Comparison of ENCODE assay signal across 9 mouse cellular contexts in the genomic region with DNA sequence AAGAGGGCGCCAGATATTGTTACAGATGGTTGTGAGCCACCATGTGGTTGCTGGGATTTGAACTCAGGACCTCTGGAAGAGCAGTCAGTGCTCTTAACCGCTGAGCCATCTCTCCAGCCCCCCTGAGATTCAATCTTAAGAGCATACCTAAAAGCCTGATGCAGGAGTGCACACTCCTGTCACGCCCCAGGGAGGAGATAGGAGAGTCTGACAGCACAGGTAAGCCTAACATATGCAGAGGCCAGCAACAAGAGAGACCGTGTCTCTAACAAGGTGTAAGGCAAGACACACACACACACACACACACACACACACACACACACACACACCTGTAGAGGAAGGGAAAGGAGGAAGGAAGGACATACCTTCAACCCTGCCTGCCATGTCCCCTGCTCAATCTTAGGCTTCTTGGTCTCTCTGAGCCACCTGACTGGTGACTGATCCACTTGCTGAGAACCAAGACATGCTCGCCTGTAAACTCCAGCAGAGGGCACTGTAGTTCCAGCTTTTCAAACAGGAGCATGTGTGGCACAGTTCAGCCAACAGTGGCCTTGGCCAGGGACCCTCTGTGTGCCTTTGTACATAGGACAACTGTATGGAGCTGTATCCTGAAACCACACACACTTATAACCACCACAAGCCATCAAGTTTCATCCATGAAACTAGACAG. TPM values are rescaled to one million over a fixed set of nuclear protein-coding genes. Genes with fewer than 3 reads are reported as not detected.
DNase-seq lines count a peak whose midpoint lies in the region; ATAC-seq and TF ChIP-seq lines count a peak whose summit lies in the region.
"Had no signal": no experiment of that assay in that cellular context is flagged by ENCODE, and none has a peak within 500 bp of the region (broad histone marks: within the 10 kb centered on the region; RNA-seq: fewer than 3 reads in every experiment).

No protein-coding gene starts in this region.

- ATAC-seq in heart, embryonic 16.5 days (replicated peaks; ENCODE audit: extremely low read depth, insufficient read depth, low FRiP score): peak; percentile 81
- ATAC-seq in liver, embryonic 14.5 days (ENCODE audit: insufficient read depth): peak; percentile 78
- peak; percentile 88 for ATAC-seq in neural tube, embryonic 13.5 days (ENCODE audit: low read depth)

- H3K36me3 ChIP-seq in CH12.LX (replicated peaks in 1 of 2; ENCODE audit: control insufficient read depth in 1 of 2, insufficient read depth in 1 of 2, low read length in 1 of 2): no peaks in the 10 kb centered on the region
- H3K36me3 ChIP-seq in heart, embryonic 16.5 days (ENCODE audit: control insufficient read depth, insufficient read depth): no peaks in the 10 kb centered on the region
- H3K36me3 ChIP-seq in liver, embryonic 14.5 days (replicated peaks; ENCODE audit: control insufficient read depth, insufficient read depth, low read depth): no peaks in the 10 kb centered on the region
- no peaks in the 10 kb centered on the region for H3K36me3 ChIP-seq in neural tube, embryonic 13.5 days

- TF ChIP-seq CTCF in CH12.LX (conservative IDR thresholded peaks at IDR 0.05 in 1 of 2, IDR thresholded peaks at IDR 0.05 in 1 of 2; ENCODE audit: low read depth in 2 of 2, low read length in 2 of 2): peak; percentile 77 to 98
- peak; percentile 70; the same call in 1 of the 2 replicates for TF ChIP-seq CTCF in embryonic fibroblast, embryonic 13.5 days (IDR thresholded peaks at IDR 0.05; ENCODE audit: borderline replicate concordance, insufficient read depth, low read length)
- peak; percentile 95 for TF ChIP-seq CTCF in liver, embryonic 14.5 days (IDR thresholded peaks at IDR 0.05; ENCODE audit: low read depth)

- dilution Hi-C loops in CH12.LX (cut with MboI; ENCODE audit: extremely low pct_ligation_motif_present, extremely low pct_unique_long_range_greater_than_20kb, low sequenced_read_pairs): no loop called here

- no peaks in the 10 kb centered on the region for H3K9me3 ChIP-seq in CH12.LX (replicated peaks; ENCODE audit: low read length)
- no peaks in the 10 kb centered on the region for H3K9me3 ChIP-seq in heart, embryonic 16.5 days (replicated peaks; ENCODE audit: control insufficient read depth, low read length)
- no peaks in the 10 kb centered on the region for H3K9me3 ChIP-seq in liver, embryonic 14.5 days (ENCODE audit: control insufficient read depth, low read length)
- H3K9me3 ChIP-seq in neural tube, embryonic 13.5 days: no peaks in the 10 kb centered on the region

- TF ChIP-seq RAD21 in CH12.LX (IDR thresholded peaks at IDR 0.05; ENCODE audit: low read depth, low read length): no peak; the same call in none of the 2 replicates

- peaks cover 55% of the 10 kb centered on the region for H3K27me3 ChIP-seq in CH12.LX (replicated peaks)
- no peaks in the 10 kb centered on the region for H3K27me3 ChIP-seq in heart, embryonic 16.5 days (ENCODE audit: control insufficient read depth, insufficient read depth, low read length)
- no peaks in the 10 kb centered on the region for H3K27me3 ChIP-seq in liver, embryonic 14.5 days (ENCODE audit: control insufficient read depth, insufficient read depth, low read length)
- no peaks in the 10 kb centered on the region for H3K27me3 ChIP-seq in neural tube, embryonic 13.5 days

- no peaks in the 10 kb centered on the region for H3K4me1 ChIP-seq in CH12.LX (ENCODE audit: control insufficient read depth in 1 of 2, insufficient read depth in 2 of 2)
- H3K4me1 ChIP-seq in embryonic fibroblast, embryonic 13.5 days (ENCODE audit: control insufficient read depth, insufficient read depth, low read length): no peaks in the 10 kb centered on the region
- peaks cover 10% of the 10 kb centered on the region for H3K4me1 ChIP-seq in heart, embryonic 16.5 days (ENCODE audit: control insufficient read depth, insufficient read depth, low read length)
- H3K4me1 ChIP-seq in liver, embryonic 14.5 days (replicated peaks; ENCODE audit: control insufficient read depth in 2 of 2, insufficient read depth in 2 of 2, low read length in 1 of 2): 0 out of 4 replicates have a peak, but pooled peaks cover 0 to 2% of the 10 kb centered on the region in 2 experiments
- no peaks in the 10 kb centered on the region for H3K4me1 ChIP-seq in neural tube, embryonic 13.5 days (replicated peaks)

- no peak for TF ChIP-seq EP300 in CH12.LX (IDR thresholded peaks at IDR 0.05; ENCODE audit: low read length)
- no peak for TF ChIP-seq EP300 in liver, embryonic 14.5 days (IDR thresholded peaks at IDR 0.05; ENCODE audit: low read depth)

- in situ Hi-C loops in CH12.LX (cut with MboI; ENCODE audit: low pct_ligation_motif_present, low pct_unique_long_range_greater_than_20kb, low sequenced_read_pairs): loop anchor here (5.0 kb wide), 1 partner anchor 37 kb away; no protein-coding TSS in a partner anchor

- H3K4me2 ChIP-seq in CH12.LX (ENCODE audit: insufficient read depth, low read depth, poor library complexity, severe bottlenecking): no peak overlapping the region
- H3K4me2 ChIP-seq in heart, embryonic 16.5 days (ENCODE audit: low read depth, low read length): no peak overlapping the region
- no peak overlapping the region for H3K4me2 ChIP-seq in liver, embryonic 14.5 days (ENCODE audit: low read depth)
- H3K4me2 ChIP-seq in neural tube, embryonic 13.5 days: no peak overlapping the region

- no peaks in the 10 kb centered on the region for H3K79me2 ChIP-seq in CH12.LX (replicated peaks; ENCODE audit: control insufficient read depth, extremely low read depth, insufficient read depth, poor library complexity, severe bottlenecking)

- H3K9ac ChIP-seq in CH12.LX (ENCODE audit: insufficient read depth, low read depth): no peak overlapping the region
- H3K9ac ChIP-seq in heart, embryonic 16.5 days (ENCODE audit: low read length): no peak overlapping the region
- no peak overlapping the region for H3K9ac ChIP-seq in liver, embryonic 14.5 days (replicated peaks)
- H3K9ac ChIP-seq in neural tube, embryonic 13.5 days: no peak overlapping the region

- H3K4me3 ChIP-seq in CH12.LX (replicated peaks in 1 of 3; ENCODE audit: low read depth in 2 of 3, low read length in 2 of 3, poor library complexity in 1 of 3): no peak overlapping the region
- H3K4me3 ChIP-seq in embryonic fibroblast, embryonic 13.5 days (ENCODE audit: insufficient read depth, low read length): no peak overlapping the region
- no peak overlapping the region for H3K4me3 ChIP-seq in heart, embryonic 16.5 days (ENCODE audit: low read length)
- no peak overlapping the region for H3K4me3 ChIP-seq in liver, embryonic 14.5 days (ENCODE audit: insufficient read depth in 1 of 2, low read depth in 2 of 2, low read length in 2 of 2)
- H3K4me3 ChIP-seq in neural tube, embryonic 13.5 days: no peak overlapping the region

- peak; percentile 92 for DNase-seq in CH12.LX (ENCODE audit: extremely low read depth)
- DNase-seq in brain, adult 2 months (ENCODE audit: low read depth, low spot score): peak; percentile 93
- DNase-seq in kidney, postnatal 36 days: peak; percentile 86 to 89
- DNase-seq in liver, embryonic 14.5 days (ENCODE audit: low read depth in 3 of 3, low spot score in 3 of 3): peak; percentile 67 to 75 (median 71)
- DNase-seq in thymus, postnatal 0 days (ENCODE audit: low spot score): peak; percentile 91

- H3K27ac ChIP-seq in CH12.LX (ENCODE audit: insufficient read depth, low read depth): no peak overlapping the region
- no peak overlapping the region for H3K27ac ChIP-seq in embryonic fibroblast, embryonic 13.5 days (ENCODE audit: insufficient read depth, low read length)
- no peak overlapping the region for H3K27ac ChIP-seq in heart, embryonic 16.5 days (ENCODE audit: low read length)
- no peak overlapping the region for H3K27ac ChIP-seq in liver, embryonic 14.5 days
- H3K27ac ChIP-seq in neural tube, embryonic 13.5 days (replicated peaks): no peak overlapping the region
- H3K27ac ChIP-seq: macrophage had no signal

- no peak for TF ChIP-seq POLR2A in CH12.LX (IDR thresholded peaks at IDR 0.05; ENCODE audit: low read depth, low read length)
- TF ChIP-seq POLR2A in embryonic fibroblast, embryonic 13.5 days (IDR thresholded peaks at IDR 0.05; ENCODE audit: low read depth, low read length): no peak

- 35% methylated on average over 5 of the region's 5 CpGs for WGBS in heart, embryonic 16.5 days
- 30% methylated on average over 5 of the region's 5 CpGs for WGBS in liver, embryonic 14.5 days (ENCODE audit: insufficient replicate concordance)
- 43% methylated on average over 5 of the region's 5 CpGs for WGBS in neural tube, embryonic 13.5 days

RNA-seq across cellular contexts. Expression of a gene that starts 9.1 kb away (rescaled TPM):
- total RNA-seq in CH12.LX (2012; rRNA removed) (not detected in 2 replicates), CH12.LX (2014; rRNA removed) (not detected in 2 replicates)
- not detected in 2 replicates for polyA plus RNA-seq in CH12.LX (2012; ENCODE audit: insufficient read length, low read depth)
- polyA plus RNA-seq in embryonic fibroblast, embryonic 13.5 days (2011; ENCODE audit: insufficient read length, low read depth, missing spikeins): not detected in 2 replicates
- 0.64 TPM in 1 of 2 replicates, not detected in the other for polyA plus RNA-seq in heart, embryonic 16.5 days (2015; fragmentation: Nextera tagmentation; extraction: Ambion mirVana)
- polyA plus RNA-seq in liver, embryonic 14.5 days (2012; rRNA removed): not detected in 2 replicates
- not detected in 2 replicates for polyA plus RNA-seq in liver, embryonic 14.5 days (2014; fragmentation: Nextera tagmentation; extraction: Ambion mirVana)
- not detected in 2 replicates for polyA plus RNA-seq in neural tube, embryonic 13.5 days (2015; fragmentation: Nextera tagmentation; extraction: Ambion mirVana)
- not detected in 2 replicates for polyA plus RNA-seq in thymus, postnatal 0 days (2015; fragmentation: Nextera tagmentation; extraction: Ambion mirVana)
- polyA plus RNA-seq: macrophage had no signal

RNA-seq across cellular contexts. Expression of a gene that starts 9.2 kb away (rescaled TPM):
- total RNA-seq in CH12.LX (2012; rRNA removed): 36.8 and 42.1 TPM in 2 replicates
- total RNA-seq in CH12.LX (2014; rRNA removed): 38.1 and 41.3 TPM in 2 replicates
- 62.1 and 73.3 TPM in 2 replicates for polyA plus RNA-seq in CH12.LX (2012; ENCODE audit: insufficient read length, low read depth)
- 36.3 and 40.6 TPM in 2 replicates for polyA plus RNA-seq in embryonic fibroblast, embryonic 13.5 days (2011; ENCODE audit: insufficient read length, low read depth, missing spikeins)
- polyA plus RNA-seq in heart, embryonic 16.5 days (2015; fragmentation: Nextera tagmentation; extraction: Ambion mirVana): 36.4 and 41.2 TPM in 2 replicates
- polyA plus RNA-seq in liver, embryonic 14.5 days (2012; rRNA removed): 6.1 and 8.2 TPM in 2 replicates
- polyA plus RNA-seq in liver, embryonic 14.5 days (2014; fragmentation: Nextera tagmentation; extraction: Ambion mirVana): 23.7 and 24.7 TPM in 2 replicates
- polyA plus RNA-seq in neural tube, embryonic 13.5 days (2015; fragmentation: Nextera tagmentation; extraction: Ambion mirVana): 68.7 and 76.3 TPM in 2 replicates
- 51.1 and 55.8 TPM in 2 replicates for polyA plus RNA-seq in thymus, postnatal 0 days (2015; fragmentation: Nextera tagmentation; extraction: Ambion mirVana)

RNA-seq across cellular contexts. Expression of a gene that starts 29.9 kb away (rescaled TPM):
- total RNA-seq in CH12.LX (2012; rRNA removed) (1.5 and 2.6 TPM in 2 replicates), CH12.LX (2014; rRNA removed) (0.05 TPM in 1 of 2 replicates, not detected in the other)
- polyA plus RNA-seq in CH12.LX (2012; ENCODE audit: insufficient read length, low read depth): 0.06 and 0.11 TPM in 2 replicates
- 49.8 and 56.5 TPM in 2 replicates for polyA plus RNA-seq in embryonic fibroblast, embryonic 13.5 days (2011; ENCODE audit: insufficient read length, low read depth, missing spikeins)
- polyA plus RNA-seq in heart, embryonic 16.5 days (2015; fragmentation: Nextera tagmentation; extraction: Ambion mirVana): 39.0 and 47.1 TPM in 2 replicates
- 11.3 and 13.1 TPM in 2 replicates for polyA plus RNA-seq in liver, embryonic 14.5 days (2012; rRNA removed)
- polyA plus RNA-seq in liver, embryonic 14.5 days (2014; fragmentation: Nextera tagmentation; extraction: Ambion mirVana): 4.2 and 5.7 TPM in 2 replicates
- polyA plus RNA-seq in neural tube, embryonic 13.5 days (2015; fragmentation: Nextera tagmentation; extraction: Ambion mirVana): 10.4 and 10.7 TPM in 2 replicates
- polyA plus RNA-seq in thymus, postnatal 0 days (2015; fragmentation: Nextera tagmentation; extraction: Ambion mirVana): 12.6 and 17.0 TPM in 2 replicates

RNA-seq across cellular contexts. Expression of a gene that starts 45.9 kb away (rescaled TPM):
- total RNA-seq in CH12.LX (2012; rRNA removed) (59.6 and 84.7 TPM in 2 replicates), CH12.LX (2014; rRNA removed) (101 and 103 TPM in 2 replicates)
- 111 and 125 TPM in 2 replicates for polyA plus RNA-seq in CH12.LX (2012; ENCODE audit: insufficient read length, low read depth)
- 91.2 and 117 TPM in 2 replicates for polyA plus RNA-seq in embryonic fibroblast, embryonic 13.5 days (2011; ENCODE audit: insufficient read length, low read depth, missing spikeins)
- 77.7 and 79.2 TPM in 2 replicates for polyA plus RNA-seq in heart, embryonic 16.5 days (2015; fragmentation: Nextera tagmentation; extraction: Ambion mirVana)
- polyA plus RNA-seq in liver, embryonic 14.5 days (2012; rRNA removed): 17.5 and 21.7 TPM in 2 replicates
- polyA plus RNA-seq in liver, embryonic 14.5 days (2014; fragmentation: Nextera tagmentation; extraction: Ambion mirVana): 31.1 and 35.6 TPM in 2 replicates
- polyA plus RNA-seq in neural tube, embryonic 13.5 days (2015; fragmentation: Nextera tagmentation; extraction: Ambion mirVana): 132 and 147 TPM in 2 replicates
- polyA plus RNA-seq in thymus, postnatal 0 days (2015; fragmentation: Nextera tagmentation; extraction: Ambion mirVana): 98.8 and 108 TPM in 2 replicates

RNA-seq across cellular contexts. Expression of a gene that starts 50.7 kb away (rescaled TPM):
- total RNA-seq in CH12.LX (2012; rRNA removed) (2.9 and 4.3 TPM in 2 replicates), CH12.LX (2014; rRNA removed) (2.3 and 2.5 TPM in 2 replicates)
- 5.7 and 7.0 TPM in 2 replicates for polyA plus RNA-seq in CH12.LX (2012; ENCODE audit: insufficient read length, low read depth)
- polyA plus RNA-seq in embryonic fibroblast, embryonic 13.5 days (2011; ENCODE audit: insufficient read length, low read depth, missing spikeins): 40.5 and 44.2 TPM in 2 replicates
- polyA plus RNA-seq in heart, embryonic 16.5 days (2015; fragmentation: Nextera tagmentation; extraction: Ambion mirVana): 8.2 and 10.5 TPM in 2 replicates
- 0.85 and 1.5 TPM in 2 replicates for polyA plus RNA-seq in liver, embryonic 14.5 days (2012; rRNA removed)
- 0.27 and 0.42 TPM in 2 replicates for polyA plus RNA-seq in liver, embryonic 14.5 days (2014; fragmentation: Nextera tagmentation; extraction: Ambion mirVana)
- 124 and 137 TPM in 2 replicates for polyA plus RNA-seq in neural tube, embryonic 13.5 days (2015; fragmentation: Nextera tagmentation; extraction: Ambion mirVana)
- 8.5 and 9.6 TPM in 2 replicates for polyA plus RNA-seq in thymus, postnatal 0 days (2015; fragmentation: Nextera tagmentation; extraction: Ambion mirVana)
